12 mouse cellular contexts compared by ENCODE assay signal in the genomic region with DNA sequence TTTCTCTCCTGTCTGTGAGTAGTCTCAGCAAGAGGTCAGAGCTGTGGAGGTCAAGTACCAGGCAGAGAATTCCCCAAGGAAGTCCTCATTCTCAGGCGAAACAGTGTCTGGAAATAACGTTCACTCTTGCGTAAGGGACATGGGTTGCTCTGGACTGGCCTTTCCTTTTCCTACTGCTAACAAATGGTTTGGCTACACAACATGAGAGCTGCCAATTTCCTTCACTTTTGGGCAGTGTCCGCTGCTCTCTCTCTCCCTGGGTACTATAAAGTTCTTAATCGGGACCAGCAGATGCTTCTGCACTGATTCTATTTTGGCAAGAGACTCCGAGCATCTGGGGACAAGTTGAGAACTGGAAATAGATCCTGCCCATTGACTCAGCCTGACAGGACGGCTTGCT. TPM values are rescaled to one million over a fixed set of nuclear protein-coding genes. Genes with fewer than 3 reads are reported as not detected.
A peak's percentile ranks its signal among the peaks of the same experiment; 100 is the strongest.
DNase-seq lines count a peak whose midpoint lies in the region; TF ChIP-seq lines count a peak whose summit lies in the region.
"Had no signal": no experiment of that assay in that cellular context is flagged by ENCODE, and none has a peak within 500 bp of the region (broad histone marks: within the 10 kb centered on the region; RNA-seq: fewer than 3 reads in every experiment).

No protein-coding gene starts in this region.

- H3K27me3 ChIP-seq in heart, adult 2 months (ENCODE audit: control insufficient read depth, insufficient read depth, low read length), result no peaks in the 10 kb centered on the region
- no peaks in the 10 kb centered on the region for H3K27me3 ChIP-seq in heart, embryonic 10.5 days (ENCODE audit: insufficient read depth, poor library complexity, severe bottlenecking)
- H3K27me3 ChIP-seq: CH12.LX; intestine, embryonic 15.5 days; liver, embryonic 12.5 days had no signal

- WGBS in heart, adult 2 months, result 7% methylated on average over 7 of the region's 7 CpGs
- 57% methylated on average over 7 of the region's 7 CpGs for WGBS in heart, embryonic 10.5 days

- TF ChIP-seq POLR2A in heart, adult 2 months (IDR thresholded peaks at IDR 0.05; ENCODE audit: insufficient read depth, low read depth, low read length), result 0 out of 2 replicates have a peak, but pooled peaks have one; percentile 22

- H3K4me3 ChIP-seq in heart, adult 2 months, result no peak overlapping the region
- no peak overlapping the region for H3K4me3 ChIP-seq in heart, embryonic 10.5 days
- H3K4me3 ChIP-seq in gastrocnemius, adult 2 months, result peak overlapping the region; percentile 39
- H3K4me3 ChIP-seq: intestine, embryonic 15.5 days; liver, embryonic 12.5 days had no signal

- peaks cover 4% of the 10 kb centered on the region; the same call in 1 of the 2 replicates for H3K36me3 ChIP-seq in heart, adult 2 months (ENCODE audit: control insufficient read depth, insufficient read depth, low read length)
- no peaks in the 10 kb centered on the region for H3K36me3 ChIP-seq in heart, embryonic 10.5 days
- H3K36me3 ChIP-seq: intestine, embryonic 15.5 days; liver, embryonic 12.5 days had no signal

- intact Hi-C loops in heart, adult 2 months (cut with DNase I), result no loop called here
- intact Hi-C loops in gastrocnemius, adult 2 months (cut with DNase I), result no loop called here
- intact Hi-C loops in heart, postnatal 25 days (cut with DNase I), result no loop called here
- intact Hi-C loops in left cerebral cortex, postnatal 4 days (cut with DNase I), result no loop called here
- intact Hi-C loops in left cerebral cortex, postnatal 10 days (cut with DNase I), result no loop called here

- TF ChIP-seq EP300 in heart, adult 2 months (IDR thresholded peaks at IDR 0.05; ENCODE audit: insufficient read depth, low read depth, low read length), result no peak

- H3K79me2 ChIP-seq in heart, adult 2 months (replicated peaks; ENCODE audit: control insufficient read depth, insufficient read depth, low read length), result no peaks in the 10 kb centered on the region

- H3K4me1 ChIP-seq in heart, adult 2 months (ENCODE audit: control insufficient read depth, insufficient read depth, low read length), result peaks cover 7% of the 10 kb centered on the region
- no peaks in the 10 kb centered on the region for H3K4me1 ChIP-seq in heart, embryonic 10.5 days
- H3K4me1 ChIP-seq: intestine, embryonic 15.5 days had no signal

- DNase-seq in heart, adult 2 months, result peak; percentile 37 to 64
- no peak for DNase-seq in heart, embryonic 10.5 days (ENCODE audit: low spot score)
- peak; percentile 85 for DNase-seq in NIH3T3 (ENCODE audit: low read depth)
- DNase-seq in gastrocnemius, adult 2 months, result peak; percentile 79
- peak; percentile 58 for DNase-seq in heart, postnatal 25 days (ENCODE audit: low spot score)
- no peak for DNase-seq in left cerebral cortex, postnatal 4 days
- DNase-seq in left cerebral cortex, postnatal 10 days (ENCODE audit: extremely low spot score in 1 of 2, low spot score in 2 of 2), result no peak
- DNase-seq: cerebellum, adult 2 months; kidney, postnatal 4 days had no signal

- no peak overlapping the region for H3K9ac ChIP-seq in heart, adult 2 months (ENCODE audit: low read depth, low read length)
- H3K9ac ChIP-seq: intestine, embryonic 15.5 days; liver, embryonic 12.5 days had no signal

- H3K27ac ChIP-seq in heart, adult 2 months, result peak overlapping the region; percentile 54
- no peak overlapping the region for H3K27ac ChIP-seq in heart, embryonic 10.5 days
- H3K27ac ChIP-seq in gastrocnemius, adult 2 months, result peak overlapping the region; percentile 86
- H3K27ac ChIP-seq: intestine, embryonic 15.5 days; liver, embryonic 12.5 days had no signal

- H3K9me3 ChIP-seq in heart, embryonic 10.5 days, result no peaks in the 10 kb centered on the region
- H3K9me3 ChIP-seq: intestine, embryonic 15.5 days; liver, embryonic 12.5 days had no signal

- TF ChIP-seq CTCF in heart, adult 2 months (IDR thresholded peaks at IDR 0.05), result no peak
- TF ChIP-seq CTCF in gastrocnemius, adult 2 months (IDR thresholded peaks at IDR 0.05), result no peak

RNA-seq across cellular contexts. Expression of a gene that starts 10.8 kb away (rescaled TPM):
- total RNA-seq in heart, adult 2 months (2021), result 10 to 100 TPM; 12.9 to 13.1 TPM
- 1.5 and 2.8 TPM in 2 replicates for polyA plus RNA-seq in heart, adult 2 months (2012; rRNA removed)
- polyA plus RNA-seq in heart, embryonic 10.5 days (2016; fragmentation: Nextera tagmentation; extraction: Ambion mirVana), result 18.6 and 20.0 TPM in 2 replicates
- total RNA-seq in gastrocnemius, adult 2 months (2021), result 10 to 100 TPM; 19.8 to 26.1 TPM
- 10 to 100 TPM in 1 of 2 experiments, 1 to 10 TPM in 1; 8.0 to 10.9 TPM for total RNA-seq in heart, postnatal 25 days (2021)
- total RNA-seq in left cerebral cortex, postnatal 4 days (2021), result 10 to 100 TPM; 36.3 to 37.9 TPM
- total RNA-seq in left cerebral cortex, postnatal 10 days (2021), result 10 to 100 TPM; 55.3 to 60.5 TPM

Comparison
In these comparisons a context has a peak if more than half of its experiments do, and no peak if none do; other contexts are left out.
1. DNase-seq: peak in heart, adult 2 months (2 of 2), NIH3T3 (single experiment), gastrocnemius, adult 2 months (single experiment) and heart, postnatal 25 days (single experiment); none in heart, embryonic 10.5 days (single experiment), left cerebral cortex, postnatal 4 days (single experiment) and left cerebral cortex, postnatal 10 days (0 of 2).